Mouse (Mus musculus) thymus, adult 2 months (tissue): Measurements from ENCODE around the gene Prkca.

Source experiments
- CTCF ChIP-seq: fragments of 200-500 bp; IDR thresholded peaks from 2 replicates; pipeline ENCODE4 v1.5.1; 2012; ENCODE audit warnings: mild to moderate bottlenecking, control low read depth, low read length, moderate library complexity, borderline replicate concordance; ENCODE audit not compliant: control insufficient read depth, poor library complexity, insufficient read depth; ENCODE audit errors: extremely low read depth
- POLR2A ChIP-seq: fragments of 200-500 bp; IDR thresholded peaks from 2 replicates; pipeline ENCODE4 v1.6.1; 2012; ENCODE audit warnings: mild to moderate bottlenecking, low read length, control low read depth, moderate library complexity; ENCODE audit not compliant: control insufficient read depth, poor library complexity, insufficient read depth; ENCODE audit errors: extremely low read depth

DNA sequence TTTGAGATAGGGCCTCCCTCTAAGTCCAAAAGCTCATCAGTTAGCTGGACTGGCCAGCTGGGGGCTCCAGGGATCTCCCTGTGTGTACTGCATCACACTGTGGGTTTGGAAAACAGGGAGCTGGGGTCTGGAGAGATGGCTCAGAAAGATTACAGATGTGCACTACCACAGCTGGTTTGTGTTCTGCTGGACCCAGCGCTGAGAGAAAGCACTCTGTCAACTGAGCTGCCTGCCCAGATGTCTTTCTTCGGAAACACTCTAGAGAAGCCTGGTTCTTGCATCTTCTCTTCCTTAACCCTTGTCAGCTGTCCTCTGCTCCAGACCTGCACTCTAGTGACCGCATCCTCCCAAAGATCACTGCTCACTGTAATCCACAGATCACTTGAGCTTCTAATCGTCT, 20.3 kb upstream of the Prkca start:
- TF ChIP-seq CTCF, result no peak
- TF ChIP-seq POLR2A, result no peak
